Mouse (Mus musculus) myocyte (in vitro differentiated cells): Measurements from ENCODE around the gene Slc35b1.

Experiments used
- MYOD1 ChIP-seq, 3 experiments: IDR thresholded peaks; one replicate each; pipeline ENCODE4 v1.6.1; 2011; ENCODE audit warnings: control low read depth in 2 of 3, low read depth in 2 of 3, mild to moderate bottlenecking in 2 of 3, moderate library complexity in 1 of 3; ENCODE audit not compliant: insufficient read length in 2 of 3, control insufficient read depth in 1 of 3
- POLR2A ChIP-seq: IDR thresholded peaks from one replicate; pipeline ENCODE4 v1.6.1; 2011; ENCODE audit warnings: low read depth, mild to moderate bottlenecking, control low read depth, moderate library complexity; ENCODE audit not compliant: insufficient read length

DNA sequence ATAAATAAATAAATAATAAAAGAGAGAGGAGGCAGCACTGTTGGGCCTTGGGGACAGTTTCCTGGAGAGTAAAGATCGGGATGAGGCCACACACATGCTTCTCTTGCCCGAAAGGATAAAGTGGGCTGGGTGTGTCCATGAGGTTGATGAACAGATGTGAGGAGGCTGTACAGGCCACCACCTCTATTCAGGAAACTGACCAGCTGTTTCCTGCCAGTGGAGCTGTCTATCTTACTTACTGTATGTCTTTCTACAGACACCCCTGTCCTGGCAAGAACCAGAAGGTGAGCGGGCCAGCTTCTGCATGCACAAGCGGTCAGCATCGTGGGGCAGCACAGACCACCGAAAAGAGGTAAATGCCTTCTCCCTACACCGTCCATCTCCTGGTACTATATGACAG is 13.3 kb upstream of the Slc35b1 start:
- peak in 2 of 3 experiments; percentile 53 to 58 for TF ChIP-seq MYOD1 (IDR thresholded peaks at IDR 0.05; ENCODE audit: control insufficient read depth in 1 of 3, insufficient read length in 2 of 3, low read depth in 2 of 3)
- TF ChIP-seq POLR2A: no peak
